Mouse (Mus musculus) embryonic fibroblast, embryonic 13.5 days (primary cell): ENCODE results near the gene Ost4.

ENCODE experiments used
- CTCF ChIP-seq: IDR thresholded peaks from 2 replicates; pipeline ENCODE4 v1.5.1; 2011; ENCODE audit warnings: mild to moderate bottlenecking, control low read depth, low read length, moderate library complexity, borderline replicate concordance; ENCODE audit not compliant: insufficient read depth
- POLR2A ChIP-seq: IDR thresholded peaks from 2 replicates; pipeline ENCODE4 v1.6.1; 2011; ENCODE audit warnings: low read depth, mild to moderate bottlenecking, control low read depth, low read length, moderate library complexity

GRCm38 (mm10) chr5:30879347-30879943 lies 28.1 kb downstream of the Ost4 start:
- no peak for TF ChIP-seq CTCF
- no peak for TF ChIP-seq POLR2A
